Mouse (Mus musculus): ENCODE results near the gene Nps. TPM values are rescaled to one million over a fixed set of nuclear protein-coding genes. Genes with fewer than 3 reads are reported as not detected.

Nps gene
- total and polyA plus RNA-seq, 3 experiments, result not detected

- DNase-seq, result no peak
- H3K27me3 ChIP-seq (ENCODE audit: control insufficient read depth, insufficient read depth, low read length), result no peaks in the 10 kb centered on the region
Measured at GRCm38 (mm10) chr7:135246386-135246785, 12.1 kb upstream of the Nps start.

GRCm38 (mm10) chr7:135253249-135253648 lies 5.3 kb upstream of the Nps start:
- no peak overlapping the region for H3K4me3 ChIP-seq
- no peak overlapping the region for H3K9ac ChIP-seq (ENCODE audit: low read depth, low read length)
- H3K79me2 ChIP-seq (replicated peaks; ENCODE audit: control insufficient read depth, insufficient read depth, low read length), result no peaks in the 10 kb centered on the region
- 96% methylated on average over 2 of the region's 2 CpGs for WGBS
- DNase-seq, result no peak
- intact Hi-C loops (cut with DNase I), result no loop called here
- no peak overlapping the region for H3K27ac ChIP-seq
- TF ChIP-seq CTCF (IDR thresholded peaks at IDR 0.05) (no peak), POLR2A (IDR thresholded peaks at IDR 0.05; ENCODE audit: insufficient read depth, low read depth, low read length) (no peak), EP300 (IDR thresholded peaks at IDR 0.05; ENCODE audit: insufficient read depth, low read depth, low read length) (no peak)
- no peaks in the 10 kb centered on the region for H3K36me3 ChIP-seq (ENCODE audit: control insufficient read depth, insufficient read depth, low read length)
- H3K4me1 ChIP-seq (ENCODE audit: control insufficient read depth, insufficient read depth, low read length), result no peaks in the 10 kb centered on the region
- H3K27me3 ChIP-seq (ENCODE audit: control insufficient read depth, insufficient read depth, low read length), result no peaks in the 10 kb centered on the region

More at GRCm38 (mm10) chr7:135246386-135246785, 12.1 kb upstream of the Nps start:
- intact Hi-C loops (cut with DNase I), result no loop called here
- TF ChIP-seq CTCF (IDR thresholded peaks at IDR 0.05) (no peak), EP300 (IDR thresholded peaks at IDR 0.05; ENCODE audit: insufficient read depth, low read depth, low read length) (no peak), POLR2A (IDR thresholded peaks at IDR 0.05; ENCODE audit: insufficient read depth, low read depth, low read length) (no peak)
- no peak overlapping the region for H3K9ac ChIP-seq (ENCODE audit: low read depth, low read length)
- no peaks in the 10 kb centered on the region for H3K79me2 ChIP-seq (replicated peaks; ENCODE audit: control insufficient read depth, insufficient read depth, low read length)
- H3K27ac ChIP-seq, result no peak overlapping the region
- H3K36me3 ChIP-seq (ENCODE audit: control insufficient read depth, insufficient read depth, low read length), result no peaks in the 10 kb centered on the region
- no peaks in the 10 kb centered on the region for H3K4me1 ChIP-seq (ENCODE audit: control insufficient read depth, insufficient read depth, low read length)
- WGBS, result 90% methylated on average over 5 of the region's 5 CpGs
- H3K4me3 ChIP-seq, result no peak overlapping the region

GRCm38 (mm10) chr7:135254423-135254822 lies 4.1 kb upstream of the Nps start:
- Histone ChIP-seq H3K4me3 (no peak overlapping the region), H3K9ac (ENCODE audit: low read depth, low read length) (no peak overlapping the region), H3K79me2 (replicated peaks; ENCODE audit: control insufficient read depth, insufficient read depth, low read length) (no peaks in the 10 kb centered on the region), H3K36me3 (ENCODE audit: control insufficient read depth, insufficient read depth, low read length) (no peaks in the 10 kb centered on the region), H3K27me3 (ENCODE audit: control insufficient read depth, insufficient read depth, low read length) (no peaks in the 10 kb centered on the region), H3K4me1 (ENCODE audit: control insufficient read depth, insufficient read depth, low read length) (no peaks in the 10 kb centered on the region), H3K27ac (no peak overlapping the region)
- intact Hi-C loops (cut with DNase I), result no loop called here
- no peak for TF ChIP-seq CTCF (IDR thresholded peaks at IDR 0.05)
- TF ChIP-seq POLR2A (IDR thresholded peaks at IDR 0.05; ENCODE audit: insufficient read depth, low read depth, low read length), result no peak
- no peak for TF ChIP-seq EP300 (IDR thresholded peaks at IDR 0.05; ENCODE audit: insufficient read depth, low read depth, low read length)
- 91% methylated on average over 2 of the region's 2 CpGs for WGBS
- DNase-seq, result no peak

- no peaks in the 10 kb centered on the region for H3K4me1 ChIP-seq (ENCODE audit: control insufficient read depth, insufficient read depth, low read length)
- intact Hi-C loops (cut with DNase I), result no loop called here
- no peak overlapping the region for H3K4me3 ChIP-seq
- no peak overlapping the region for H3K9ac ChIP-seq (ENCODE audit: low read depth, low read length)
- WGBS, result 67% methylated on average over 5 of the region's 5 CpGs
- TF ChIP-seq EP300 (IDR thresholded peaks at IDR 0.05; ENCODE audit: insufficient read depth, low read depth, low read length) (no peak), CTCF (IDR thresholded peaks at IDR 0.05) (no peak), POLR2A (IDR thresholded peaks at IDR 0.05; ENCODE audit: insufficient read depth, low read depth, low read length) (no peak)
- no peaks in the 10 kb centered on the region for H3K27me3 ChIP-seq (ENCODE audit: control insufficient read depth, insufficient read depth, low read length)
- H3K27ac ChIP-seq, result no peak overlapping the region
- no peak for DNase-seq
- H3K79me2 ChIP-seq (replicated peaks; ENCODE audit: control insufficient read depth, insufficient read depth, low read length), result no peaks in the 10 kb centered on the region
- H3K36me3 ChIP-seq (ENCODE audit: control insufficient read depth, insufficient read depth, low read length), result no peaks in the 10 kb centered on the region
Measured at GRCm38 (mm10) chr7:135271011-135271410, 12.5 kb downstream of the Nps start.

GRCm38 (mm10) chr7:135283212-135283611 lies 24.7 kb downstream of the Nps start:
- no peak for TF ChIP-seq POLR2A (IDR thresholded peaks at IDR 0.05; ENCODE audit: insufficient read depth, low read depth, low read length)
- no peak for TF ChIP-seq CTCF (IDR thresholded peaks at IDR 0.05)
- TF ChIP-seq EP300 (IDR thresholded peaks at IDR 0.05; ENCODE audit: insufficient read depth, low read depth, low read length), result no peak
- Histone ChIP-seq H3K36me3 (ENCODE audit: control insufficient read depth, insufficient read depth, low read length) (no peaks in the 10 kb centered on the region), H3K4me1 (ENCODE audit: control insufficient read depth, insufficient read depth, low read length) (no peaks in the 10 kb centered on the region), H3K27ac (no peak overlapping the region), H3K27me3 (ENCODE audit: control insufficient read depth, insufficient read depth, low read length) (no peaks in the 10 kb centered on the region), H3K9ac (ENCODE audit: low read depth, low read length) (no peak overlapping the region), H3K79me2 (replicated peaks; ENCODE audit: control insufficient read depth, insufficient read depth, low read length) (no peaks in the 10 kb centered on the region), H3K4me3 (no peak overlapping the region)
- 89% methylated on average over 3 of the region's 3 CpGs for WGBS
- no peak for DNase-seq
- intact Hi-C loops (cut with DNase I), result no loop called here

GRCm38 (mm10) chr7:135289976-135290375 lies 31.5 kb downstream of the Nps start:
- Histone ChIP-seq H3K4me3 (no peak overlapping the region), H3K36me3 (ENCODE audit: control insufficient read depth, insufficient read depth, low read length) (no peaks in the 10 kb centered on the region), H3K27ac (no peak overlapping the region), H3K9ac (ENCODE audit: low read depth, low read length) (no peak overlapping the region), H3K79me2 (replicated peaks; ENCODE audit: control insufficient read depth, insufficient read depth, low read length) (no peaks in the 10 kb centered on the region), H3K27me3 (ENCODE audit: control insufficient read depth, insufficient read depth, low read length) (no peaks in the 10 kb centered on the region), H3K4me1 (ENCODE audit: control insufficient read depth, insufficient read depth, low read length) (peaks cover 2% of the 10 kb centered on the region; the same call in 1 of the 2 replicates)
- WGBS, result 90% methylated on average over 3 of the region's 3 CpGs
- no peak for TF ChIP-seq EP300 (IDR thresholded peaks at IDR 0.05; ENCODE audit: insufficient read depth, low read depth, low read length)
- TF ChIP-seq CTCF (IDR thresholded peaks at IDR 0.05), result no peak
- TF ChIP-seq POLR2A (IDR thresholded peaks at IDR 0.05; ENCODE audit: insufficient read depth, low read depth, low read length), result no peak
- no peak for DNase-seq
- intact Hi-C loops (cut with DNase I), result no loop called here

All from heart, adult 2 months (tissue).